Comparison of ENCODE assay signal across 14 mouse cellular contexts in the genomic region with DNA sequence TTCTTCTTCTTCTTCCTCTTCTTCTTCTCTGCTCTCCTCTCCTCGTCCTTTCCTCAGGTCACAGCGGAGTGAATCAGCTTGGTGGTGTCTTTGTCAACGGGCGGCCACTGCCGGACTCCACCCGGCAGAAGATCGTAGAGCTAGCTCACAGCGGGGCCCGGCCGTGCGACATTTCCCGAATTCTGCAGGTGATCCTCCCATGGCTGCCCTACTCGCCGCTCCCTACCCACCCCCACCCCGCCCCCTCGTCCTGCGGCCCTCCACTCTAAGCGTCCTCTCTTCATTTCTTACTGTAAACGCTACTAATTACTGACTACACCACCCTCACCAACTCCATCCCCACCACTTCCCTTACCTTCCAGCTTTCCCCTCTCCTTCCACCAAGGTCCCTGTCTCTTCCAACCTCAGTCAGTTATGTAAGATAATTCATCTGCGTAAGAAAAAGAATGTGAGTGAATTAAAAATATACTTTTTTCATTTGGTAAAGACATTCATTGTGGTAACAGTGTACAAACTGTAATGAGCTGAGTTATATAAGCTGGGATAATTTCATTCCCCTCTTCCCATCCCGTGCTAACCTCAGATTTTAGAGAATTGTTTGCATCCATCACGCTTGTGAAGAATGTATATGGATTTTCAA. TPM values are rescaled to one million over a fixed set of nuclear protein-coding genes. Genes with fewer than 3 reads are reported as not detected.
DNase-seq lines count a peak whose midpoint lies in the region; ATAC-seq and TF ChIP-seq lines count a peak whose summit lies in the region.
"Had no signal": no experiment of that assay in that cellular context is flagged by ENCODE, and none has a peak within 500 bp of the region (broad histone marks: within the 10 kb centered on the region; RNA-seq: fewer than 3 reads in every experiment).

No protein-coding gene starts in this region.

- DNase-seq in retina, embryonic 14.5 days (ENCODE audit: low spot score): peak; percentile 52
- DNase-seq in retina, postnatal 1 day: no peak
- peak; percentile 32 for DNase-seq in embryonic facial prominence, embryonic 10.5 days (ENCODE audit: low spot score)
- peak; percentile 11 for DNase-seq in stomach, postnatal 0 days (ENCODE audit: low spot score)
- DNase-seq in adrenal gland, adult 2 months: no peak
- no peak for DNase-seq in natural killer cell, adult 2 months (ENCODE audit: low spot score in 2 of 2)
- no peak for DNase-seq in layer of hippocampus, postnatal 14 days (ENCODE audit: low spot score in 2 of 2)
- DNase-seq: adrenal gland, postnatal 10 days; liver, embryonic 13.5 days; lung, postnatal 4 days; right cerebral cortex, postnatal 4 days had no signal

- H3K27me3 ChIP-seq in embryonic facial prominence, embryonic 10.5 days (replicated peaks; ENCODE audit: low read depth, poor library complexity, severe bottlenecking): peaks cover 100% of the 10 kb centered on the region
- H3K27me3 ChIP-seq in hindbrain, embryonic 13.5 days: peaks cover 81% of the 10 kb centered on the region
- H3K27me3 ChIP-seq in stomach, postnatal 0 days (ENCODE audit: control insufficient read depth, insufficient read depth, low read length): peaks cover 21% of the 10 kb centered on the region

- H3K36me3 ChIP-seq in embryonic facial prominence, embryonic 10.5 days (replicated peaks): no peaks in the 10 kb centered on the region
- no peaks in the 10 kb centered on the region for H3K36me3 ChIP-seq in hindbrain, embryonic 13.5 days
- no peaks in the 10 kb centered on the region for H3K36me3 ChIP-seq in stomach, postnatal 0 days (ENCODE audit: control insufficient read depth, insufficient read depth, low read length)
- H3K36me3 ChIP-seq: liver, embryonic 13.5 days had no signal

- H3K4me1 ChIP-seq in embryonic facial prominence, embryonic 10.5 days: peaks cover 58% of the 10 kb centered on the region
- peaks cover 57% of the 10 kb centered on the region for H3K4me1 ChIP-seq in hindbrain, embryonic 13.5 days (replicated peaks)
- no peaks in the 10 kb centered on the region for H3K4me1 ChIP-seq in stomach, postnatal 0 days (replicated peaks; ENCODE audit: control insufficient read depth, insufficient read depth)

- TF ChIP-seq CTCF in stomach, postnatal 0 days (IDR thresholded peaks at IDR 0.05; ENCODE audit: low read depth): no peak

- H3K4me3 ChIP-seq in embryonic facial prominence, embryonic 10.5 days: peak overlapping the region; percentile 18; the same call in 1 of the 2 replicates
- H3K4me3 ChIP-seq in hindbrain, embryonic 13.5 days: no peak overlapping the region
- no peak overlapping the region for H3K4me3 ChIP-seq in stomach, postnatal 0 days (ENCODE audit: low read depth, low read length)
- H3K4me3 ChIP-seq: liver, embryonic 13.5 days had no signal

- no peak for ATAC-seq in hindbrain, embryonic 13.5 days (ENCODE audit: low FRiP score)
- ATAC-seq in stomach, postnatal 0 days (ENCODE audit: low FRiP score, low TSS enrichment): no peak

- H3K9me3 ChIP-seq in embryonic facial prominence, embryonic 10.5 days: no peaks in the 10 kb centered on the region
- no peaks in the 10 kb centered on the region for H3K9me3 ChIP-seq in hindbrain, embryonic 13.5 days
- no peaks in the 10 kb centered on the region for H3K9me3 ChIP-seq in stomach, postnatal 0 days (ENCODE audit: control insufficient read depth, low read length)
- H3K9me3 ChIP-seq: liver, embryonic 13.5 days had no signal

- whole genome bisulfite sequencing in embryonic facial prominence, embryonic 10.5 days: 3% methylated on average over 22 of the region's 22 CpGs
- WGBS in hindbrain, embryonic 13.5 days: 11% methylated on average over 22 of the region's 22 CpGs
- WGBS in stomach, postnatal 0 days: 3% methylated on average over 22 of the region's 22 CpGs

- H3K4me2 ChIP-seq in hindbrain, embryonic 13.5 days: peak overlapping the region; percentile 25; the same call in 1 of the 2 replicates
- H3K4me2 ChIP-seq in stomach, postnatal 0 days (replicated peaks; ENCODE audit: low read depth): no peak overlapping the region
- H3K4me2 ChIP-seq: liver, embryonic 13.5 days had no signal

- H3K27ac ChIP-seq in embryonic facial prominence, embryonic 10.5 days (replicated peaks): no peak overlapping the region
- H3K27ac ChIP-seq in hindbrain, embryonic 13.5 days: no peak overlapping the region
- H3K27ac ChIP-seq in stomach, postnatal 0 days (replicated peaks): no peak overlapping the region
- H3K27ac ChIP-seq: liver, embryonic 13.5 days had no signal

- no peak for TF ChIP-seq EP300 in stomach, postnatal 0 days (optimal IDR thresholded peaks at IDR 0.05)

- H3K9ac ChIP-seq in hindbrain, embryonic 13.5 days: no peak overlapping the region
- H3K9ac ChIP-seq in stomach, postnatal 0 days (ENCODE audit: low read length): no peak overlapping the region
- H3K9ac ChIP-seq: liver, embryonic 13.5 days had no signal

RNA-seq across cellular contexts. Expression of gene Pax6, which starts 15.2 kb away (rescaled TPM):
- 13.0 and 22.3 TPM in 2 replicates for polyA plus RNA-seq in embryonic facial prominence, embryonic 10.5 days (2016; fragmentation: Nextera tagmentation; extraction: Ambion mirVana)
- 26.4 and 29.8 TPM in 2 replicates for polyA plus RNA-seq in hindbrain, embryonic 13.5 days (2015; fragmentation: Nextera tagmentation; extraction: Ambion mirVana)
- 0.63 and 0.67 TPM in 2 replicates for polyA plus RNA-seq in stomach, postnatal 0 days (2015; fragmentation: Nextera tagmentation; extraction: Ambion mirVana)
- not detected for total RNA-seq in adrenal gland, adult 2 months (2021)
- polyA plus RNA-seq in adrenal gland, adult 2 months (2012; rRNA removed): not detected in 2 replicates
- 10 to 100 TPM; 11.1 to 11.2 TPM for total RNA-seq in layer of hippocampus, postnatal 14 days (2021)
- total RNA-seq: heart, postnatal 25 days; neutrophil, adult 5-6 weeks had no signal

Comparison
In these comparisons a context has a peak if more than half of its experiments do, and no peak if none do; other contexts are left out.
1. DNase-seq: peak in retina, embryonic 14.5 days (single experiment), embryonic facial prominence, embryonic 10.5 days (single experiment) and stomach, postnatal 0 days (single experiment); none in retina, postnatal 1 day (single experiment), adrenal gland, adult 2 months (single experiment), natural killer cell, adult 2 months (0 of 2) and layer of hippocampus, postnatal 14 days (0 of 2).